26 mouse cellular contexts compared by ENCODE assay signal in the genomic region with DNA sequence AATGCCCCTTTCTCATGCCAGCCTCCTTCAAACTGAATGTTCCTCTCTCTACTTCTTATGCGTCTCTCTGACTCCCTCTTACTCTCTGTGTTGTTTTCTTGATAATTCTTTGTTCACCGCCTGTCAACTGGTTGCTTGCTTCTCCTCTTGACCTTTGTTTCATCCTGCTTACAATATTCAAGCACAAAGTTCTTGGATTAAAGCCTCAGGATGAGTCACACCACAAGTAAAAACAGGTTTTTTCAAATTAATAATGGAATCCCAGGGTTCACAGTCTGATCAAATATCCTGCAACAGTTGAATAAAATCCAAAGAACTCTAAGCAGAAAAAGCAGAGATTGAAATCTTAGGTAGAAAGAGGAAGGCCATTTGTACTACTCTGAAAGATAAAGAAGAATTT.
DNase-seq lines count a peak whose midpoint lies in the region; ATAC-seq and TF ChIP-seq lines count a peak whose summit lies in the region.
"Had no signal": no experiment of that assay in that cellular context is flagged by ENCODE, and none has a peak within 500 bp of the region (broad histone marks: within the 10 kb centered on the region; RNA-seq: fewer than 3 reads in every experiment).

No protein-coding gene starts in this region.

- TF ChIP-seq CTCF in gastrocnemius, adult 2 months (IDR thresholded peaks at IDR 0.05) = no peak

- no peak overlapping the region for H3K27ac ChIP-seq in embryonic facial prominence, embryonic 14.5 days (replicated peaks; ENCODE audit: low read depth, low read length)
- H3K27ac ChIP-seq in embryonic facial prominence, embryonic 10.5 days (replicated peaks) = no peak overlapping the region
- peak overlapping the region; percentile 60 for H3K27ac ChIP-seq in gastrocnemius, adult 2 months
- no peak overlapping the region for H3K27ac ChIP-seq in liver, embryonic 11.5 days (ENCODE audit: low read depth, low read length)
- H3K27ac ChIP-seq: hindbrain, embryonic 13.5 days; liver, embryonic 15.5 days; neural tube, embryonic 15.5 days had no signal

- peak; percentile 32 for DNase-seq in embryonic facial prominence, embryonic 14.5 days (ENCODE audit: low spot score)
- no peak for DNase-seq in embryonic facial prominence, embryonic 10.5 days (ENCODE audit: low spot score)
- no peak for DNase-seq in gastrocnemius, adult 2 months
- no peak for DNase-seq in gastrocnemius, adult 8-10 months (ENCODE audit: low spot score in 2 of 2)
- DNase-seq in adipocyte (ENCODE audit: low spot score) = peak; percentile 68
- DNase-seq in skeletal muscle tissue, adult 2 months (ENCODE audit: low read depth, low spot score) = peak; percentile 43
- no peak for DNase-seq in liver, embryonic 11.5 days (ENCODE audit: low spot score)
- DNase-seq: adrenal gland, postnatal 36 days; cerebellum, adult 2 months; cerebellum, postnatal 14 days; gastrocnemius, postnatal 10 days; heart, adult 11 months; heart, postnatal 36 days; kidney, postnatal 25 days; liver; lung, embryonic 14.5 days; lung, postnatal 14 days; midbrain, embryonic 14.5 days; right cerebral cortex, postnatal 25 days; spleen, adult 18-20 months; thymus, postnatal 14 days had no signal

- no peak overlapping the region for H3K9ac ChIP-seq in embryonic facial prominence, embryonic 14.5 days (ENCODE audit: low read depth, low read length)
- no peak overlapping the region for H3K9ac ChIP-seq in liver, embryonic 11.5 days (ENCODE audit: low read depth, low read length)
- H3K9ac ChIP-seq: hindbrain, embryonic 13.5 days; liver, embryonic 15.5 days; lung, embryonic 14.5 days; neural tube, embryonic 15.5 days had no signal

- no peaks in the 10 kb centered on the region for H3K36me3 ChIP-seq in embryonic facial prominence, embryonic 14.5 days (ENCODE audit: control insufficient read depth, insufficient read depth, low read length)
- no peaks in the 10 kb centered on the region for H3K36me3 ChIP-seq in embryonic facial prominence, embryonic 10.5 days (replicated peaks)
- H3K36me3 ChIP-seq in liver, embryonic 11.5 days (ENCODE audit: control insufficient read depth, insufficient read depth, low read length) = no peaks in the 10 kb centered on the region
- H3K36me3 ChIP-seq: G1E; hindbrain, embryonic 13.5 days; liver, embryonic 15.5 days; neural tube, embryonic 15.5 days had no signal

- no peak overlapping the region for H3K4me3 ChIP-seq in embryonic facial prominence, embryonic 14.5 days (ENCODE audit: low read depth, low read length)
- H3K4me3 ChIP-seq in embryonic facial prominence, embryonic 10.5 days = no peak overlapping the region
- H3K4me3 ChIP-seq in gastrocnemius, adult 2 months = no peak overlapping the region
- H3K4me3 ChIP-seq in liver, embryonic 11.5 days (ENCODE audit: low read depth, low read length) = no peak overlapping the region
- H3K4me3 ChIP-seq: hindbrain, embryonic 13.5 days; liver, embryonic 15.5 days; neural tube, embryonic 15.5 days had no signal

- no peaks in the 10 kb centered on the region for H3K9me3 ChIP-seq in embryonic facial prominence, embryonic 14.5 days (ENCODE audit: control insufficient read depth, low read length)
- H3K9me3 ChIP-seq in embryonic facial prominence, embryonic 10.5 days = no peaks in the 10 kb centered on the region
- no peaks in the 10 kb centered on the region for H3K9me3 ChIP-seq in liver, embryonic 11.5 days (ENCODE audit: control insufficient read depth, low read length)
- H3K9me3 ChIP-seq: hindbrain, embryonic 13.5 days; liver, embryonic 15.5 days; neural tube, embryonic 15.5 days had no signal

- intact Hi-C loops in gastrocnemius, adult 2 months (cut with DNase I) = no loop called here

- no peak overlapping the region for H3K4me2 ChIP-seq in embryonic facial prominence, embryonic 14.5 days (ENCODE audit: low read depth, low read length)
- H3K4me2 ChIP-seq in liver, embryonic 11.5 days = no peak overlapping the region
- H3K4me2 ChIP-seq: hindbrain, embryonic 13.5 days; liver, embryonic 15.5 days; lung, embryonic 14.5 days; neural tube, embryonic 15.5 days had no signal

- no peak for ATAC-seq in embryonic facial prominence, embryonic 14.5 days (ENCODE audit: low read depth)
- no peak for ATAC-seq in liver, embryonic 11.5 days (replicated peaks; ENCODE audit: low FRiP score)
- ATAC-seq: intestine, postnatal 0 days had no signal

- H3K27me3 ChIP-seq in embryonic facial prominence, embryonic 14.5 days (replicated peaks; ENCODE audit: control insufficient read depth, insufficient read depth, low read length) = no peaks in the 10 kb centered on the region
- no peaks in the 10 kb centered on the region for H3K27me3 ChIP-seq in embryonic facial prominence, embryonic 10.5 days (replicated peaks; ENCODE audit: low read depth, poor library complexity, severe bottlenecking)
- no peaks in the 10 kb centered on the region for H3K27me3 ChIP-seq in liver, embryonic 11.5 days (replicated peaks; ENCODE audit: control insufficient read depth, insufficient read depth, low read length)
- H3K27me3 ChIP-seq: hindbrain, embryonic 13.5 days; liver, embryonic 15.5 days; neural tube, embryonic 15.5 days had no signal

- H3K4me1 ChIP-seq in embryonic facial prominence, embryonic 14.5 days (ENCODE audit: control insufficient read depth, insufficient read depth, low read length) = no peaks in the 10 kb centered on the region
- no peaks in the 10 kb centered on the region for H3K4me1 ChIP-seq in embryonic facial prominence, embryonic 10.5 days
- H3K4me1 ChIP-seq in liver, embryonic 11.5 days (replicated peaks; ENCODE audit: control insufficient read depth, insufficient read depth, low read length) = no peaks in the 10 kb centered on the region
- H3K4me1 ChIP-seq: liver, embryonic 15.5 days had no signal

- 48% methylated on average over 2 of the region's 2 CpGs for WGBS in embryonic facial prominence, embryonic 14.5 days
- WGBS in embryonic facial prominence, embryonic 10.5 days = 83% methylated on average over 2 of the region's 2 CpGs
- 80% methylated on average over 2 of the region's 2 CpGs for WGBS in liver, embryonic 11.5 days

Comparison
In these comparisons a context has a peak if more than half of its experiments do, and no peak if none do; other contexts are left out.
1. DNase-seq: peak in embryonic facial prominence, embryonic 14.5 days (single experiment), adipocyte (single experiment) and skeletal muscle tissue, adult 2 months (single experiment); none in embryonic facial prominence, embryonic 10.5 days (single experiment), gastrocnemius, adult 2 months (single experiment), gastrocnemius, adult 8-10 months (0 of 2) and liver, embryonic 11.5 days (single experiment).